Mouse (Mus musculus) ES-E14 (cell line): ENCODE results near the gene Rapgef2.

Source experiments
- HCFC1 ChIP-seq: IDR thresholded peaks from 2 replicates; pipeline ENCODE4 v1.6.1; 2012; ENCODE audit warnings: low read length, inconsistent platforms, borderline replicate concordance; ENCODE audit not compliant: insufficient read depth
- ZNF384 ChIP-seq: IDR thresholded peaks from 2 replicates; pipeline ENCODE4 v1.6.1; 2012; ENCODE audit warnings: low read depth, low read length, inconsistent platforms

DNA sequence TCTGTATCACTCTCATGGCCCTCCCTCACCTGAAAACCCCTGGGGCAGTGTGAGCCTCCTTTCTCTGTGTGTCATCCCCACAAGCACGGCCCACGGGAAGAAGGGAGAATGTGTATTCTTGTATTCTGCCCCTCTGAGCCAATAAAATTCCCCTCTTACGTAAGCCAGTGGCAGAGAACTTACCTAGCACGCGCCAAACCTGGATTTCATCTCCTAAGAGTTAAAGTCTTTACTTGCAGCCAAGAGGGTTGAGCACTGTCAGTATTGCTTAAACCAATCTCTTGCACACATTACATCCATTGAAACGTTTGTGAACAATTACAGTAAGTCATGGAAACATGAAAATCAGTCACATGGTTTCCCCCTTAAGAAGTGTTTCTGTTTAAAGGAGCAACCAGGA is 19.3 kb downstream of the Rapgef2 start:
- TF ChIP-seq ZNF384, result no peak
- no peak for TF ChIP-seq HCFC1
